Mouse (Mus musculus) limb, embryonic 13.5 days (tissue): ENCODE measurements at regions not wholly inside any gene's neighbourhood (a gene's known extent, or its start where the extent isn't known, plus 50 kb on each side); places are given as distances from the start of the nearest gene placed in this dataset.

Experiments used
- ATAC-seq: fragments of 200-750 bp; cut with Nextera tagmentation; 2 replicates; pipeline ENCODE4 v1.8.0; 2017; ENCODE audit warnings: low read depth, moderate number of reproducible peaks, moderate TSS enrichment; ENCODE audit not compliant: low FRiP score
- H3K27ac ChIP-seq: fragments of 300-500 bp; sonication (generic); 2 replicates; pipeline ENCODE4 v1.5.1; 2015; ENCODE audit warnings: inconsistent platforms, mild to moderate bottlenecking, moderate library complexity
- H3K27me3 ChIP-seq: fragments of 300-500 bp; sonication (generic); 2 replicates; pipeline ENCODE4 v1.6.1; 2015; ENCODE audit warnings: mild to moderate bottlenecking, inconsistent platforms
- H3K36me3 ChIP-seq: fragments of 300-500 bp; sonication (generic); 2 replicates; pipeline ENCODE4 v1.6.1; 2015; ENCODE audit warnings: inconsistent platforms, mild to moderate bottlenecking, moderate library complexity
- H3K4me1 ChIP-seq: fragments of 300-500 bp; sonication (generic); 2 replicates; pipeline ENCODE4 v1.6.1; 2015; ENCODE audit warnings: inconsistent platforms
- H3K4me2 ChIP-seq: fragments of 300-500 bp; sonication (generic); replicated peaks from 2 replicates; pipeline ENCODE4 v1.6.1; 2015; ENCODE audit warnings: inconsistent platforms, mild to moderate bottlenecking, moderate library complexity
- H3K4me3 ChIP-seq: fragments of 300-500 bp; sonication (generic); 2 replicates; pipeline ENCODE4 v1.5.1; 2015; ENCODE audit warnings: moderate library complexity, mild to moderate bottlenecking, inconsistent platforms
- H3K9ac ChIP-seq: fragments of 300-500 bp; sonication (generic); 2 replicates; pipeline ENCODE4 v1.6.1; 2015; ENCODE audit warnings: mild to moderate bottlenecking, inconsistent platforms
- H3K9me3 ChIP-seq: fragments of 300-500 bp; sonication (generic); 2 replicates; pipeline ENCODE4 v1.6.1; 2016; ENCODE audit warnings: inconsistent platforms
- WGBS: fragments of 180-500 bp; shearing (Covaris S2); methylation state at CpG from one replicate; pipeline ENCODE4 v1.1.7; 2015; 5-methylcytosine and 5-hydroxymethylcytosine counted together

DNA sequence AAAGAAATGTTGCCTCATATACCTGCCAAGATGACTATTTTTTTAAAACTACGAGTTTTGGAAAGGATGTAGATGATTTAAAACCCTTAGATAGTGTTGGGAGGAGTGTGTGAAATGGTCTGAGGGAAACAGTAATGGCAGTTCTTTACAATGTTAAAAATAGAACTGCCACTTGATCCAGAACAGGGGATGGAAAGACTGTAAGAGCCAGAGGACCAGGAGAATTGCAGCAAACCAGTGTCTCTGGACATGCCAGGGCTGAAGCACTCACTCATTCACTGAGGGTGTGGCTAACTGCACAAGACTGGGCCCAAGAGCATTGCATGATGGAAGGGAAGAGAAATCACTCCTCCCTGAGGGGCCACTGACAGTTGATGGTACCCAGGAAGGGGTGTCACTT is 53.9 kb upstream of the Rasgef1b start:
- H3K9me3 ChIP-seq: no peaks in the 10 kb centered on the region
- no peaks in the 10 kb centered on the region for H3K4me1 ChIP-seq
- 59% methylated on average over 1 of the region's 1 CpGs for WGBS
- no peak overlapping the region for H3K9ac ChIP-seq
- no peak overlapping the region for H3K27ac ChIP-seq
- no peaks in the 10 kb centered on the region for H3K36me3 ChIP-seq
- ATAC-seq: no peak
- no peak overlapping the region for H3K4me2 ChIP-seq
- no peaks in the 10 kb centered on the region for H3K27me3 ChIP-seq
- H3K4me3 ChIP-seq: no peak overlapping the region

- H3K27me3 ChIP-seq: no peaks in the 10 kb centered on the region
- H3K9ac ChIP-seq: no peak overlapping the region
- no peaks in the 10 kb centered on the region for H3K9me3 ChIP-seq
- ATAC-seq: no peak
- no peak overlapping the region for H3K4me2 ChIP-seq
- H3K27ac ChIP-seq: no peak overlapping the region
- no peak overlapping the region for H3K4me3 ChIP-seq
- H3K4me1 ChIP-seq: no peaks in the 10 kb centered on the region
- 82% methylated on average over 9 of the region's 9 CpGs for WGBS
- no peaks in the 10 kb centered on the region for H3K36me3 ChIP-seq
Observed at GRCm38 (mm10) chr5:99785850-99786249, 57.0 kb upstream of the Rasgef1b start.

DNA sequence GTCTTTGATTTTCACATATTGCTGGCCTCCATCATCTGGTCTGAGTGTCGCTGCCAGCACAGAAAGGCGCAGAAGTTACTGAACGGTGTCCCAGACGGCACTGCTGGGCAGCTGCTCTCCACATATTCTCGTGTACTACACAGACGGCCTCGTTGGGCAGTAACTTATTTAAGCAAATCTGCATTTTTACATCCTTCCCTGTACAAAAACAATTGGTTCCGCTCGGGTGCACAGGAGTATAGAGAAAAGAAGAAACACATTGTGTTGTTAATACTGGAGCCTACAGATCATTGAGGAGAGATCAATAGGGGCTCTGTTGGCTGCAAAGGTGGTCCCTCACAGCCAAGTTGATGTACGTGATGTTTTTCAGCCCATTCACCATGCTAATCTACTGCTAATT is 58.4 kb upstream of the Rasgef1b start:
- no peaks in the 10 kb centered on the region for H3K36me3 ChIP-seq
- H3K4me2 ChIP-seq: no peak overlapping the region
- H3K27ac ChIP-seq: no peak overlapping the region
- H3K4me1 ChIP-seq: no peaks in the 10 kb centered on the region
- no peaks in the 10 kb centered on the region for H3K27me3 ChIP-seq
- 65% methylated on average over 10 of the region's 10 CpGs for WGBS
- no peak for ATAC-seq
- no peak overlapping the region for H3K4me3 ChIP-seq
- H3K9ac ChIP-seq: no peak overlapping the region
- no peaks in the 10 kb centered on the region for H3K9me3 ChIP-seq

- 78% methylated on average over 3 of the region's 3 CpGs for WGBS
- no peaks in the 10 kb centered on the region for H3K36me3 ChIP-seq
- no peak for ATAC-seq
- H3K27me3 ChIP-seq: no peaks in the 10 kb centered on the region
- H3K4me3 ChIP-seq: no peak overlapping the region
- H3K9me3 ChIP-seq: no peaks in the 10 kb centered on the region
- no peaks in the 10 kb centered on the region for H3K4me1 ChIP-seq
- no peak overlapping the region for H3K4me2 ChIP-seq
- H3K27ac ChIP-seq: no peak overlapping the region
- no peak overlapping the region for H3K9ac ChIP-seq
Observed at GRCm38 (mm10) chr5:99787665-99788366, 59.0 kb upstream of the Rasgef1b start.

- H3K4me1 ChIP-seq: no peaks in the 10 kb centered on the region
Observed at GRCm38 (mm10) chr5:99790733-99791132, 61.9 kb upstream of the Rasgef1b start.

DNA sequence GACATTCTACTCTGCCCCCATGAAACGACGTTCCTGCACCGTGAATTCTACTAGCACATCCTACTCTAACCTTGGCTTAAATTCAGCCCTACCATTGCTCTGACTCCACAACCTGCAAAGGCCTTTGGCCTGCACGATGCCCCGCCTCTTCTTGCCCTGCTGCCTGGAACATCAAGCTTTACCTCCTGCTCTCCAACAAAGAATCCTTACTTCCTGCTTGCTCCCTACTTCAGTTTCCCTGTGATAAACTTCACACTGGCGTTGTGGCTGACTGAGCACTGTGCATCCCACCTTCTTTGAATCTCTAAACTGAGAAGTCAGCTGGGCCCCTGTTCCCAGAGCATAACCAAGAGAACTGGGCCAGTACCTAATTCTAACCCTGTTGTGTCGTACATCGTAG is 71.7 kb upstream of the Rasgef1b start:
- H3K9me3 ChIP-seq: no peaks in the 10 kb centered on the region
- no peak for ATAC-seq
- no peak overlapping the region for H3K4me2 ChIP-seq
- 82% methylated on average over 8 of the region's 8 CpGs for WGBS
- no peaks in the 10 kb centered on the region for H3K27me3 ChIP-seq
- H3K27ac ChIP-seq: no peak overlapping the region
- no peak overlapping the region for H3K9ac ChIP-seq
- no peaks in the 10 kb centered on the region for H3K4me1 ChIP-seq
- H3K36me3 ChIP-seq: no peaks in the 10 kb centered on the region
- no peak overlapping the region for H3K4me3 ChIP-seq

More at GRCm38 (mm10) chr5:99790733-99791132, 61.9 kb upstream of the Rasgef1b start:
- H3K4me3 ChIP-seq: no peak overlapping the region
- H3K9ac ChIP-seq: no peak overlapping the region
- no peak for ATAC-seq
- no peak overlapping the region for H3K4me2 ChIP-seq
- WGBS: 90% methylated on average over 5 of the region's 5 CpGs
- H3K27me3 ChIP-seq: no peaks in the 10 kb centered on the region
- H3K9me3 ChIP-seq: no peaks in the 10 kb centered on the region
- no peaks in the 10 kb centered on the region for H3K36me3 ChIP-seq
- H3K27ac ChIP-seq: no peak overlapping the region

GRCm38 (mm10) chr5:99801791-99802450 is 73.1 kb upstream of the Rasgef1b start:
- Histone ChIP-seq H3K9me3 (no peaks in the 10 kb centered on the region), H3K4me2 (no peak overlapping the region), H3K36me3 (no peaks in the 10 kb centered on the region), H3K4me1 (no peaks in the 10 kb centered on the region), H3K9ac (no peak overlapping the region), H3K27ac (no peak overlapping the region), H3K4me3 (no peak overlapping the region), H3K27me3 (no peaks in the 10 kb centered on the region)
- WGBS: 81% methylated on average over 13 of the region's 13 CpGs
- no peak for ATAC-seq

GRCm38 (mm10) chr5:99826861-99827260 is 79.2 kb upstream of the Vamp9 start:
- WGBS: 72% methylated on average over 6 of the region's 6 CpGs
- no peak overlapping the region for H3K4me3 ChIP-seq
- H3K9me3 ChIP-seq: no peaks in the 10 kb centered on the region
- H3K27ac ChIP-seq: no peak overlapping the region
- no peaks in the 10 kb centered on the region for H3K4me1 ChIP-seq
- H3K4me2 ChIP-seq: no peak overlapping the region
- no peak overlapping the region for H3K9ac ChIP-seq
- no peaks in the 10 kb centered on the region for H3K27me3 ChIP-seq
- ATAC-seq: no peak
- no peaks in the 10 kb centered on the region for H3K36me3 ChIP-seq

GRCm38 (mm10) chr5:99828516-99828915 is 77.5 kb upstream of the Vamp9 start:
- Histone ChIP-seq H3K9me3 (no peaks in the 10 kb centered on the region), H3K27me3 (no peaks in the 10 kb centered on the region), H3K9ac (no peak overlapping the region), H3K4me3 (no peak overlapping the region), H3K4me1 (no peaks in the 10 kb centered on the region), H3K36me3 (no peaks in the 10 kb centered on the region), H3K27ac (no peak overlapping the region), H3K4me2 (no peak overlapping the region)
- ATAC-seq: no peak
- 55% methylated on average over 7 of the region's 7 CpGs for WGBS

GRCm38 (mm10) chr5:99838236-99838775 is 67.7 kb upstream of the Vamp9 start:
- no peaks in the 10 kb centered on the region for H3K9me3 ChIP-seq
- no peak overlapping the region for H3K27ac ChIP-seq
- H3K4me3 ChIP-seq: no peak overlapping the region
- H3K9ac ChIP-seq: no peak overlapping the region
- WGBS: 83% methylated on average over 6 of the region's 6 CpGs
- no peak overlapping the region for H3K4me2 ChIP-seq
- H3K4me1 ChIP-seq: no peaks in the 10 kb centered on the region
- no peaks in the 10 kb centered on the region for H3K36me3 ChIP-seq
- ATAC-seq: no peak
- H3K27me3 ChIP-seq: no peaks in the 10 kb centered on the region

DNA sequence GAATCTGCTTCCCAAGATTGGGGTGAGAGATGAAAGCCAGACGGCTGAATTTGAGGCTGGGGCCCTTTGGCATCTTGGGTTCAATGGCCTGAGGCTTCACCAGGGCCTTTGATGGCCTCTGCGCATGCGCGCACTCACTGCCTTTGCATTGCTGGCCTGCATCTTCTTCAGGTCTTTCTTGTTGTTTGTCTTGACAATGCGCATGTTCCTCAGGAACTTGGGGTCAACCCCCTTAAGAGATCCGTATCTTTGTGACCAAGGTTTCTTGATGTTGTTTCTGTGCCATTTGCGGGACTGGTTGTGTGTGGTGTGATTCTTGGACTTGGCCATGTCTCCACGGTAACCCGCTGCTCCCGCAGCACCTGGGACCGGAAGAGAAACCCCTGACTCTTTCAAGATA is 66.4 kb upstream of the Vamp9 start:
- WGBS: 93% methylated on average over 11 of the region's 11 CpGs
- H3K4me1 ChIP-seq: no peaks in the 10 kb centered on the region

DNA sequence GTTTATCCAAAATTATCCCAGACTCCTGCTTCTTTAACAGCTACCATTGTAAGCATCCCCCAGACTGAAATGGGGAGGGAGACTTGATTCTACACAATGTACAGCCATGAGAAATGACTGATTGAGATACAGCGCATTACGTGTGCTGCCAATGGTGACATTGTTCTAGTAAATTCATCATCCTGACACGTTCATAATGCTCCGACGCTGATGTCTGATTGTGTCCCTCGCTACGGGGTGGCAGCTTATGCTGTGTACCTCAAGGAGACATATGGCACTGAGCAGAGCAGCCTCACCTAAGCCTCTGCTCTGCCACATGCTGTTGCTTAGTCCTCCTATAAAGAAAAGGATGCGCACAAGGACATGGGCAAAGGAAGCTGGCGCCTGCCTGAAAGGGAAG is 65.2 kb upstream of the Vamp9 start:
- Histone ChIP-seq H3K4me1 (peaks cover 5% of the 10 kb centered on the region), H3K36me3 (no peaks in the 10 kb centered on the region), H3K4me3 (no peak overlapping the region), H3K9me3 (no peaks in the 10 kb centered on the region), H3K4me2 (no peak overlapping the region), H3K27ac (no peak overlapping the region), H3K27me3 (no peaks in the 10 kb centered on the region), H3K9ac (no peak overlapping the region)
- 91% methylated on average over 9 of the region's 9 CpGs for WGBS
- no peak for ATAC-seq

More for the DNA sequence above, 66.4 kb upstream of the Vamp9 start:
- ATAC-seq: no peak
- H3K27me3 ChIP-seq: no peaks in the 10 kb centered on the region
- no peaks in the 10 kb centered on the region for H3K36me3 ChIP-seq
- H3K27ac ChIP-seq: no peak overlapping the region
- H3K9ac ChIP-seq: no peak overlapping the region
- no peaks in the 10 kb centered on the region for H3K9me3 ChIP-seq
- no peak overlapping the region for H3K4me2 ChIP-seq
- H3K4me3 ChIP-seq: no peak overlapping the region
